Mouse (Mus musculus) splenic B cell, adult 2 months (primary cell): ENCODE data around the gene Ttc41.
A peak's percentile ranks its signal among the peaks of the same experiment; 100 is the strongest.

ENCODE experiments used
- DNase-seq: peaks from one replicate; pipeline ENCODE4 v3.0.0-alpha.2; 2011; ENCODE audit warnings: low read depth, low spot score
- H3K27me3 ChIP-seq: 2 replicates; pipeline ENCODE4 v1.6.1; 2012; ENCODE audit warnings: mild to moderate bottlenecking, low read length, moderate library complexity, mixed read lengths; ENCODE audit not compliant: control insufficient read depth, poor library complexity, insufficient read depth, severe bottlenecking
- H3K36me3 ChIP-seq: 2 replicates; pipeline ENCODE4 v1.6.1; 2012; ENCODE audit warnings: mild to moderate bottlenecking, low read length, moderate library complexity, mixed read lengths; ENCODE audit not compliant: control insufficient read depth, poor library complexity, insufficient read depth, severe bottlenecking

Ttc41 gene

GRCm38 (mm10) chr10:86769216-86769615 is 63.6 kb downstream of the Ttc41 start:
- DNase-seq, result no peak
- Histone ChIP-seq H3K27me3 (no peaks in the 10 kb centered on the region), H3K36me3 (no peaks in the 10 kb centered on the region)

- H3K36me3 ChIP-seq, result no peaks in the 10 kb centered on the region
- H3K27me3 ChIP-seq, result no peaks in the 10 kb centered on the region
- no peak for DNase-seq
Observed at GRCm38 (mm10) chr10:86769797-86770196, 64.2 kb downstream of the Ttc41 start.

GRCm38 (mm10) chr10:86771701-86772100 is 66.1 kb downstream of the Ttc41 start:
- Histone ChIP-seq H3K27me3 (no peaks in the 10 kb centered on the region), H3K36me3 (no peaks in the 10 kb centered on the region)
- DNase-seq, result no peak

DNA sequence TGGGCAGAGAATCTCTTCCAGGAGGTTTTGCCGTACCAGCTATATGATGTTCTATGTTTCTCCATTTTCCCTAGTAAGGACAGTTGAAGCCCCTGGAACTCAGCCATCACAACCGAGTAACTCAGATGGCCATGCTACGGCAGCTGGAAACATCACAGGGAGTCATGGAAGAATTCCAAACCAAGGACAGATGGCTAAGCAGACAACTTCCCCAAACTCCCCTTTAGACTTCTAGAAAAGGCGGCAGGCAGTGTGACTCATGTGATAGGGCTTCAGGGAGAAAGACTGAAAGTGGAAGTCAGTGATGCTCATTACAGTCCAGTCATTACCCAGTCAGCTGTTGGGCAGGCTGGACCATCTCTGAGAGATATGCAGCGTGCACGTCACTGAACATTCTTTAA is 66.6 kb downstream of the Ttc41 start:
- Histone ChIP-seq H3K27me3 (no peaks in the 10 kb centered on the region), H3K36me3 (no peaks in the 10 kb centered on the region)
- peak; percentile 22 for DNase-seq

DNA sequence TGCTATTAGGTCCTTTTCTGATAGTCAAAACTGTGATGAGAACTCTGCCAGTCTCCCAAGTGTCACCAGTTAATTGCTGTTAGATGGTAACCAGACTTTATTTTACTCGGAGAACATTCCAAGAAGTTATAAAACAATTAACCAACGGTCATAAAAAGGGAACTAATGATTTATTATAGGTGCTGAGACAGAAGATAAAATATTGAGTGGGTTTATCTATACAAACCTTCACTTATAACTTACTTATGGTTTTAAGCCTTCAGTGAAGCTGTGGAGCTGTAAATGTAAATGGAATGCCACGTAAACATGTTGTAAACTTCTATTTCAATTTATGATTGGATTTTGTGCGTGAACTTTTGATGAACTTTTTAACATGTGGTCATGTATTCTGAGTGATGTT is 67.7 kb downstream of the Ttc41 start:
- Histone ChIP-seq H3K36me3 (no peaks in the 10 kb centered on the region), H3K27me3 (no peaks in the 10 kb centered on the region)
- DNase-seq, result no peak

- DNase-seq, result no peak
- H3K27me3 ChIP-seq, result no peaks in the 10 kb centered on the region
- no peaks in the 10 kb centered on the region for H3K36me3 ChIP-seq
Observed at GRCm38 (mm10) chr10:86776281-86776680, 70.7 kb downstream of the Ttc41 start.

- H3K27me3 ChIP-seq, result no peaks in the 10 kb centered on the region
- no peak for DNase-seq
- no peaks in the 10 kb centered on the region for H3K36me3 ChIP-seq
Observed at GRCm38 (mm10) chr10:86777614-86778319, 72.2 kb downstream of the Ttc41 start.

DNA sequence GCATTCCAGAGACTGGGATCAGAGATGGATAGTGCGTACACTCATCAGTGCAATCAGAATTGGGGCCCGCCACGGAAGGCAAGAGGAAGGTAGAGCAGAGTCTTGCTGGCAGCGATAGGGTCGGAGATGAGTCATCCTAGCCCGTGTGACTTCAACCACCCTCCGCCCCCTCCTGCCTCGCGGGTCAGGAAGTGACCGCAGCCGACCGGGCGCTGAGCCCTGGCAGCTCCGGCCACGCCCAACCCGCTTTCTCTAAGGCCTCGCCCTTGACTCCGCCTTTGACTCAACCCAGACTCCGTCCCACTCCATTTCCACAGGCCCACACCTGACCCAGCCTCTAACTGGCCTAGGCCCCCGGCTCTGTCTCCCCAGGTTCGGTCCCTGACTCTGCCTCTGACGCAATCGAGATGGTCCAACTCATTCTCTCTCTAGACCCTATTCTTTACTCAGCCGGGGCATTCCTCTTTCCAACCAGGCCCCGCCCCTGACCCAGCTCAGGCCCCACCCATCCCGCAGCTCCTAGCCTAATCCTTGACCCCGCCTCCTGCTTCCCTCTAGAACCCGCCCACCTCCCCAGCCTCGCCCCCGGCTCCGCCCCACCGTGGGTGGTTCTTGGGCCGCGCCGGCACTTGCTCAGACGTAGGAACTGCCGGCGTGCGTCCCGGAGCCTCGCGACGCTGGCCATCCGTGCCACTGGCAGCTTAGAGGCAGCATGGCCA is 72.9 kb downstream of the Ttc41 start, which contains the start of gene Nt5dc3:
Gene Nt5dc3 (plus strand): TSS at position 608 of the 719 bp plus-strand sequence.
- peak; percentile 98 for DNase-seq
- Histone ChIP-seq H3K36me3 (no peaks in the 10 kb centered on the region), H3K27me3 (no peaks in the 10 kb centered on the region)

DNA sequence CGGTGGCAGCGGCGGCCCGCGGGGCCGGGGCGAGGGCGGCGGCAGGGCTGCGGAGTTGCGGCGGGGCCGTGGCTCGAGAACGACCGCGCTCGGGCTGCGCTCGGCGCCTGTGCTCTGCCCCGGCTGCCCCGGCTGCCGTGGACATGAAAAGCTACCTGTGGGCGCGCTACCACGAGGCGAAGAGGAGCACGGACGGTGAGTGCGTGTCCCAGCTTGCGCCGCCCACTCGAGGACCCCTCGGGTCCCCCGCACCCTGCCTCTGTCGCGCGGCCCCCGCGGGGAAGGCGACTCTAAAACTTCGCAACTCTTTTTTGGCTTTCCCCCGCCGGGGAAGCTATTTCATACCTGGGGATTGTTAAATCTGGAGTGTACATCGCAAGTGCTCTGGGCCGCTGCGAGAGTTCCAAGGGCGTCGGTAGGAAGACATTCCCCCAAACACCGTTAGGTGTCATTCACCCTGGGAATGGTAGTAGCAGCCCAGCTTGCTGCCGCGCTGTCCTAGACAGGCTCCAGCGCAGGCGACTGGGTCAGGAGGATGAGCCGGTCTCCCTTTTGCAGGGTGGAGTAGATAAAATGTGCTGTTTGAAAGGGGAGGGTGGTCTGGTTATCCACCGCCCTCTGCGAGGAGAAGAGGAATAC is 73.6 kb downstream of the Ttc41 start:
- DNase-seq, result peak; percentile 42
- Histone ChIP-seq H3K27me3 (no peaks in the 10 kb centered on the region), H3K36me3 (no peaks in the 10 kb centered on the region)

GRCm38 (mm10) chr10:86779816-86780500 is 74.3 kb downstream of the Ttc41 start:
- no peak for DNase-seq
- no peaks in the 10 kb centered on the region for H3K36me3 ChIP-seq
- no peaks in the 10 kb centered on the region for H3K27me3 ChIP-seq

GRCm38 (mm10) chr10:86781641-86782040 is 76.0 kb downstream of the Ttc41 start:
- Histone ChIP-seq H3K27me3 (no peaks in the 10 kb centered on the region), H3K36me3 (no peaks in the 10 kb centered on the region)
- no peak for DNase-seq

DNA sequence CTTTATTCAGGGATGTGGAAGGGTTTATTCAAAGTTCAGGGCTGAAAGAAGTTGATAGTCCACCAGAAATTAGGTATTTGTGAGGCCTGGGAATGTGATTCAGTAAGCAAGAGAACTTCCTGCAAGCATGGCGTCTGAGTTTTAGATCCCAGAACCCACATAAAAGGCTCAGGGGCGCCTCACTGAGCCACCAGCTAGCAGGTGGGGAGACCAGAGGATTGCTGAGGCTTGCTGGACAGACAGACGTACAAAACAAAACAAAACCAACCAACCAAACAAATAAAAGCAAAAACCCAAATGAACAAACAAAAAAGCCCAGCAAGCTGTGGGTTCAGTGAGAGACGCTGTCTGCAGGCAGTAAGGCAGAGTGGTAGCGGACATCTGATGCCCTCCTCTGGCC is 77.0 kb downstream of the Ttc41 start:
- Histone ChIP-seq H3K27me3 (no peaks in the 10 kb centered on the region), H3K36me3 (no peaks in the 10 kb centered on the region)
- DNase-seq, result no peak

GRCm38 (mm10) chr10:86783561-86783960 is 78.0 kb downstream of the Ttc41 start:
- Histone ChIP-seq H3K36me3 (no peaks in the 10 kb centered on the region), H3K27me3 (no peaks in the 10 kb centered on the region)
- no peak for DNase-seq

GRCm38 (mm10) chr10:86784126-86784675 is 78.6 kb downstream of the Ttc41 start:
- DNase-seq, result no peak
- H3K27me3 ChIP-seq, result no peaks in the 10 kb centered on the region

More at GRCm38 (mm10) chr10:86784126-86784675, 78.6 kb downstream of the Ttc41 start:
- no peaks in the 10 kb centered on the region for H3K36me3 ChIP-seq
